Mouse (Mus musculus) naive thymus-derived CD4-positive, alpha-beta T cell, adult 2 months (primary cell): ENCODE results near the gene Rnf222.
A peak's percentile ranks its signal among the peaks of the same experiment; 100 is the strongest.
"Not testable (repeated sequence)": the region's sequence is repeated elsewhere in the genome, so short reads cannot be mapped to it uniquely, and the experiment has no call there.

Source experiments
- DNase-seq: peaks from one replicate; pipeline ENCODE4 v3.0.0-alpha.2; 2011; ENCODE audit warnings: low read depth

Gene Rnf222

GRCm38 (mm10) chr11:68911531-68912177 is 23.3 kb downstream of the Rnf222 start:
- no peak for DNase-seq

GRCm38 (mm10) chr11:68914566-68914965 is 26.2 kb downstream of the Rnf222 start:
- DNase-seq = no peak

- no peak for DNase-seq
Observed at GRCm38 (mm10) chr11:68923191-68923590, 34.8 kb downstream of the Rnf222 start.

DNA sequence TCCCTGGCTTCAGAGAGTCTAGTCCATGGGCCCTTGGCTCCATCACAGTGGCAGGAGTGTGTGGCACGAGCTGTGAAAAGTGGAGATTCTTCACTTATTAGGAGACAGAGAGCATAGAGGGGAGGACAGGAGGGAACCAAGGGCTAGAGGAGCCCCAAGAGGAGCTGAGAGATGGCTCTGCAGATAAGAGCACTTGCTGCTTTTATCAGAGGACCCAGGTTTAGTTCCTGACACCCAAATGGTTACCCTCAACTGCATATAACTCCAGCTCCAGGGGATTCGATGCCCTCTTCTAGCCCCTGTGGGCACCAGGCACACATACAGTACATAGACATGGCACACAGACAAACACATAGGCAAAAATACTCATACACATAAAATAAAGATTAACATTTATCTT is 36.4 kb downstream of the Rnf222 start:
- no peak for DNase-seq

DNA sequence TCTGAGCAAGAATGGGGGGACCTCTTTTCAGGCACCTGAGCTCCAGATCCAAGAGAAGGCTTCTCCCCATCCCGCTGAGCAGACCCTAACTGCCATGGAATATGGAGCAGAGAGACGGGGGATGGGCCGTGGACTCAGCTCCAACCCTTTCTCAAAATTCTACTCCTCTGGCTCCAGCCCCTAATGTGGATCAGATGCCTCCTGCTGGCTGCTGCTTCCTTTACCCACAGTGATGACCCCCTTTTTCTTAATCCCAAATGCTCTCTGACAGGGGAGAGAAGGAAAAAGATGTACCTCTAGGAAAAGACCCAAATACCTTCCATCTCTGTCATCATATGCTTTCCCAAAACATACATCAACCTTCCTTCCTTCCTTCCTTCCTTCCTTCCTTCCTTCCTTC is 38.6 kb downstream of the Rnf222 start, which contains the start of gene Odf4:
Odf4 (minus strand) TSS at position 101 of the 400 bp plus-strand sequence.
- DNase-seq = no peak

- no peak for DNase-seq
Observed at GRCm38 (mm10) chr11:68929947-68930346, 41.6 kb downstream of the Rnf222 start.

DNA sequence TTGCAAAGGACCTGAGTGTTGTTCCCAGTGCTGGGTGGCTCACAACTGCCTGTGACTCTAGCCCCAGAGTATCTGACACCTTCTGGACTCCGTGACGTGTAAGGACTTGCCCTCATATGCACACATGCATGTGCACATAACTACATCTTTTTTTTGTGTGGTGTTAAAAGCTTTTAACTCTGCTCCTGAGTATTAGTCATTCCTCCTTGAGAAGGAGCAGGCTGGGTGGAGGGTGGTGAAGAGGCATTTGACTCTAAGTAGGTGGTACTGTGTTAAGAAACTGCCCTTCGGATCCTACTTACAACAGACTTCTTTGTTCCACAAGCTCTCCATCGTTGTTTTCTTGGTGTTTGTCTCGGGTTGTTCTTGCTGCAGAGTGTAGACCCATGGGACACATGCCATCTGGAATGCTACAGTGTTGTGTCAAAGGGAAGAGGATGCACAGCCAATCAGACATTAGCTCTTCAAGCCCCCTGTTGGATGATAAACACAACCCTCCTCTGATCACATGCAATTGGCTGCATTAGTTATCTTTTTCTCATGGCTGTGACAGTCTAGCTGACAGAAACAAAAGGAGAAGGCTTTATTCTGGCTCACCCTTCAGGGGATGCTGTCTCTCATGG is 45.6 kb downstream of the Rnf222 start:
- DNase-seq = no peak

- DNase-seq = not testable (repeated sequence)
Observed at GRCm38 (mm10) chr11:68936951-68937350, 48.6 kb downstream of the Rnf222 start.

- peak; percentile 88 for DNase-seq
Observed at GRCm38 (mm10) chr11:68939451-68940304, 51.3 kb downstream of the Rnf222 start.

- no peak for DNase-seq
Observed at GRCm38 (mm10) chr11:68940516-68940915, 52.2 kb downstream of the Rnf222 start.

- no peak for DNase-seq
Observed at GRCm38 (mm10) chr11:68942731-68943130, 54.4 kb downstream of the Rnf222 start.

DNA sequence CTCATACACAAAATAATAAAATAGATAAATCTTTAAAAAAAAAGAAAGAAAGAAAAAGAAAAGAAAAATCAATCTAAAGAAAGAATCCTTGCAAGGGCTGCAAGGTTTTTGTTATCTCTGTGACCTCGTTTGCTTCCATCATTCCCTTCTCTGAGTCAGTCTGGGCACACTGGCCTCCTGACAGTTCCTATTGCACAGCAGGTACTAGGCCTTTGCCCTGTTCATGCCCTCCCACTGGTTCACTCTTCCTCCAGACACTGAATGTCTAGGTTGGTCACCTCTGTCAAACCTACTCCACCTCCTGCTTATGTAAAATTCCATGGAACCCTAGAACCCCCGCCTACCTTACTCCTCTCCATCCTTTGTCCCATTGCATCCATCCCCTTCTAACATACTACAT is 56.9 kb downstream of the Rnf222 start:
- no peak for DNase-seq
